Mouse (Mus musculus) small intestine, adult 2 months (tissue): Measurements from ENCODE around the gene Cend1.

Source experiments
- CTCF ChIP-seq: fragments of 200-500 bp; IDR thresholded peaks from 2 replicates; pipeline ENCODE4 v1.5.1; 2012; ENCODE audit warnings: low read depth, mild to moderate bottlenecking, control low read depth, inconsistent platforms, low read length, moderate library complexity, mixed read lengths; ENCODE audit not compliant: insufficient replicate concordance, insufficient read length; ENCODE audit errors: extremely low read depth
- POLR2A ChIP-seq: fragments of 200-500 bp; IDR thresholded peaks from 2 replicates; pipeline ENCODE4 v1.6.1; 2012; ENCODE audit warnings: low read depth, mild to moderate bottlenecking, control low read depth, inconsistent platforms, low read length, moderate library complexity

GRCm38 (mm10) chr7:141451928-141452327 is 22.6 kb upstream of the Cend1 start:
- no peak for TF ChIP-seq CTCF
- TF ChIP-seq POLR2A, result no peak
